Mouse (Mus musculus) adrenal gland, adult 10 weeks (tissue): ENCODE data around the gene Efcab5. TPM values are rescaled to one million over a fixed set of nuclear protein-coding genes. Genes with fewer than 3 reads are reported as not detected.

Source experiments
- polyA plus RNA-seq: library from polyadenylated mRNA; stranded (reverse); fragments of 350-450 nt; fragmentation: Illumina TruSeq; extraction: RNeasy Lipid Tissue Mini Kit (QIAGEN cat#74804); gene quantifications from one replicate; pipeline ENCODE4 v1.2.3, GENCODE M21; 2014; ENCODE audit warnings: low read depth, low replicate concordance

Efcab5 gene
- polyA plus RNA-seq, result 0.76 TPM

DNA sequence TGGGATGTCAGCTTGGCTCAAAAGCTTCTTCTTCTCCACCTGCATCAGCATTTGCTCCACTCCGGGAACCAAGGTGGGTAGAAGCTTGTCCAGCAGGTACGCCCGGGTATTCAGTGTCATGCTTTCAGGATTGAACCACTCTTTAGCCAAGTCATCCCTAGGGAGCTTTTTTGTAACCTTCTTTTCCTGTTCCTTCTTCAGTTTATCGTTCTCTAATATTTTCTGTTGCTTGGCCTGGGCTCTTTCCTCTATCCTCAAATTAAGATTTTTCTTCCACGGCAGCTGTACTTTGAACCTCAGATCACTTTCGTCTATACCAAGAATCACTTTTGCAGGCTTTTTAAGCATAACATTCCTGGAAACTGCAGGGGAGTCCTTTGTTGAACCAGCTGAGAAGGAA, at the start of gene Efcab5:
Efcab5 (minus strand) TSS at position 101 of the 400 bp plus-strand sequence.

DNA sequence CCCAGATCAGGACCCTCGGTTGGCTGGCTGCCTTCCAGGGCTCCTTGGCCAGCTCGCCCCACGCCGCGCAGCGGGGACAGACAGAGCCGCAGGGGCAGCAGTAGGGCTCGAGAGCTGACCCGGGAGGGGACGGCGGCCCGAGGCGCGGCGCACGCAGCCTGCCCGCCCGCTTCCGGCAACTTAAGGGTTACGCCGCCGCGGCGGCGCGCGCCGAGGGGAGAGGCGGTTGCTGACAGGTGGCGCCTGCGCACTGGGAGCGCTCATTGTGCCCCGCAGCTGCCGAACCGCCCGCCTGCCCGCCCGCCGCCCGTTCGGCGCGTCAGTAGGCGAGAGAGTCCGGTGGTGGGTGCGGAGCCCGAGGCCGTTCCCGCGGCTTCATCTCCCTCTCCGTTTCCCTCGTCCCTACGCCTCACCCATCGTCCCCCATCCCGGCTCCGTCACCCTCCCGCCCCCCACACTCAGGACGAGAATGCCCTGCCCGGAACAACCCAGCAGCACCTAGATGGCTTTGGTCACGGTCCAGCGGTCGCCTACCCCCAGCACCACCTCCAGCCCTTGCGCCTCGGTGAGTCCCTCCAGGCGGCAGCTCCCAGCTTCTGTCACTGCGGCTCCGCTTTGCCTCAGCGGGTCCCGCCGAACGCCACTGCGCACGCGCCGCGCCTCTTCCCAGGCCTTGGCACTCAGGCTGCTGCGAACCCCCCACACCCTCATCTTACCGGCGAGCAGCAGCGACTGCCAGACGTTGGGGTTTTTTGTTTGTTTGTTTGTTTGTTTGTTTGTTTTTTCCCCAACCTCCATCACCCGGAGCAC, 27.4 kb upstream of the Efcab5 start, which contains the start of gene Ssh2:
Ssh2 (plus strand) TSS at position 337 of the 810 bp plus-strand sequence.

DNA sequence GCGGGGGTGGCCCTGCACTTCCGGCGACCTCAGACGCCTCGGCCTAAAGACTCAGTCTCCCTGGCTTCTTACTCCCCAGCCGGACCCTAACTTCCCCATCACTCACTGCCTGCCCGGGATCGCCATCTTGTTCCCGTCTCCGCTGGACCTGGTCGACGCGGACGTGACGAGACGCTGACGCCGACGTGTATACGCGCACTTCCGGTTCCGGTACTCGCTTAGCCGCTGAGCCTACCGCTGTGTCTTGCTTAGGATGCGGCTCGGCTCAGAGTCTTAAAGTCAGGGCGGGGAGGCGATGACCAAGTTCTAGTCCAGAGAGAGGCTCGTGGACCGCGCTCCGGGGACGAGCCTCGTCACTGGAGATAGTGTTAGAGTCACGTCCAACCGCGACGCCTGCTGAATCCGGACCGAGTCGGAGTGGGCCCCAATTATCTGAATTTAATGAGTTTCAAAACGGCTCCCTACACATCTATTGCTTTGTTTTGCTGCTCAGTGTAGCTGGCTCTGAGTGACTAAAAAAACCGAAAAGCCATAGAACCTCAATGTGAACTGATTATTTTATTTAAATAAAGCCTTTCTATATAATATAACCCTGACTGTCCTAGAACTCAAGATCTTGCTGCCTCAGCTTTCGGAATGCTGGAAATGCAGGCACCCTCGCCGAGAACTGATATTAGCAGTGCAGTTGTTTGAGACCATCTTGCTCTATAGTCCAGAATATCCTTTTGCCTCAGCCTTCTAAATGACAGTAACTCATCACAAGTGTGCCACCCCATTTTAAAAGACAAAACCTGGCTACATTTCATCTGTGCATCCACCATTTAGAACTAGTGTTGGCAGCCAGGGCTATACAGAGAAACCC, 110.3 kb downstream of the Efcab5 start, which contains the start of gene Nsrp1:
Nsrp1 (minus strand) TSS at position 163 of the 862 bp plus-strand sequence.

Other genes starting within 250 kb of the Efcab5 start
- gene Slc6a4, start 190.4 kb downstream of the Efcab5 start, polyA plus RNA-seq, result 41.6 TPM
- gene Nsrp1, start 110.5 kb downstream of the Efcab5 start, polyA plus RNA-seq, result 36.0 TPM
- 14.1 TPM for gene Ssh2, start 27.3 kb upstream of the Efcab5 start, polyA plus RNA-seq